Mouse (Mus musculus): ENCODE data around the gene Atp2a2. TPM values are rescaled to one million over a fixed set of nuclear protein-coding genes. Genes with fewer than 3 reads are reported as not detected.

Gene Atp2a2
- polyA plus RNA-seq, 1 experiment = 55.9 TPM

DNA sequence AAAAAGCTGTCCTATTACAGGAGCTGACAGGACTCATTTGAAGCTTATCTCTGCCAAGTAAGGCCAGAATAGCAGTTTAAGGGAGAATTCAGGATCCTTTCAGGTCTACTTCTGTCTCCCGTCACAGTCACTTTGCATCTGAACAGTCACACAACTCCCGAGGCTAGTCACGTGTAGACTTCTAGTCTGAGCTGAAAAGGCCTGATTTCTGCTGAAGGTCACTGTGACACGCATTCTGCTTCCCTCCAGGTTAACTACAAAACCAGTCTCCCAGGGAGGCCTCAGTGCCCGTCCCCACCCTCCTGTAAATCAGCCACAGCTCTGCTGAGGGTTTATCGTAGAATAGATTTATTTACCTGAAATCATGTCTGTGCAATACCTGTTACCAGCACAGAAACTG is 48.8 kb downstream of the Atp2a2 start:
- Histone ChIP-seq H3K36me3 (ENCODE audit: control insufficient read depth, insufficient read depth, low read length) (peaks cover 6% of the 10 kb centered on the region), H3K4me3 (ENCODE audit: control insufficient read depth, low read depth, low read length) (no peak overlapping the region), H3K27me3 (ENCODE audit: control insufficient read depth, insufficient read depth, low read length) (no peaks in the 10 kb centered on the region), H3K4me1 (ENCODE audit: control insufficient read depth, insufficient read depth, low read length) (no peaks in the 10 kb centered on the region), H3K27ac (ENCODE audit: control insufficient read depth, insufficient read depth, low read depth, low read length) (no peak overlapping the region)
- TF ChIP-seq POLR2A (IDR thresholded peaks at IDR 0.05; ENCODE audit: control insufficient read depth, low read depth, low read length) (no peak), CTCF (IDR thresholded peaks at IDR 0.05; ENCODE audit: control insufficient read depth, insufficient read depth, insufficient replicate concordance, low read depth, low read length) (no peak)

DNA sequence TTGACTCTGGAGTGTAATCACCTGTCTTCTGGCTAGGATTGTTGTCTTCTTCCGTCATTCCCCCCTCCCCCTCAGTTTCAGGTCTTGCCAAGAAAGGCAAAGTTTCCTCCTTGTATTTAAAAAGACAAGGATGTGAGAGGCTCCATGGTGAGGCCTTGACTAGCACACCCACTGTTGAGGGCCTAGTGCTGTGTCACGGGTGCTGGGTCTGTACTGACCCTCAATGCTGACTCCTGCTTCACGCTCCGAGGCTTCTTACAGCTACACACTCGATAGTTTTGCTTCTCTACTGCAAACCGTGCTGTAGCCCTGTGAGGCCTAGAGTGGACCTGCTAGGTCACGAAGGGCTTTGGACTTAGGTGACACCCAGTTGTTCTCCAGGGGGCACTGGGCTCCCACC is 49.8 kb downstream of the Atp2a2 start:
- Histone ChIP-seq H3K27me3 (ENCODE audit: control insufficient read depth, insufficient read depth, low read length) (no peaks in the 10 kb centered on the region), H3K36me3 (ENCODE audit: control insufficient read depth, insufficient read depth, low read length) (peaks cover 6% of the 10 kb centered on the region), H3K27ac (ENCODE audit: control insufficient read depth, insufficient read depth, low read depth, low read length) (no peak overlapping the region)

DNA sequence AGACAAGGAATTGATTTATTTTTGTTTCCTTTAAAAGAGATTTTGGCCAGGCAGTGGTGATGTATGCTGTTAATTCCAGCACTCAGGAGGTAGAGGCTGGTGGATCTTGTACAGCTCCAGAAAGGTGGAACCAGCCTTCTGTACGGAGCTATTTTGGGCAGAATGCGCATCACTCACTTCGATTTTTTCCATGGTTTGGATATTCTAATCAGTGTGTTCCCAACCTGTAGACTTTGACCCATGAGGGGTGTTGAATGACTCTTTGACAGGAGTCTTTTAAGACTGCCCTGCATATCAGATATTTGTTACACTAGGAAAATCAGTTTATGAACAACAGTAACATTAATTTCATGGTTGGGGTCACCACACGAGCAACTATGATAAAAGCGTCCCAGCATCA is 50.7 kb downstream of the Atp2a2 start:
- Histone ChIP-seq H3K4me3 (ENCODE audit: control insufficient read depth, low read depth, low read length) (no peak overlapping the region), H3K4me1 (ENCODE audit: control insufficient read depth, insufficient read depth, low read length) (no peaks in the 10 kb centered on the region), H3K36me3 (ENCODE audit: control insufficient read depth, insufficient read depth, low read length) (peaks cover 5% of the 10 kb centered on the region), H3K27me3 (ENCODE audit: control insufficient read depth, insufficient read depth, low read length) (no peaks in the 10 kb centered on the region), H3K27ac (ENCODE audit: control insufficient read depth, insufficient read depth, low read depth, low read length) (no peak overlapping the region)
- TF ChIP-seq CTCF (IDR thresholded peaks at IDR 0.05; ENCODE audit: control insufficient read depth, insufficient read depth, insufficient replicate concordance, low read depth, low read length) (no peak), POLR2A (IDR thresholded peaks at IDR 0.05; ENCODE audit: control insufficient read depth, low read depth, low read length) (no peak)

More for the DNA sequence above, 49.8 kb downstream of the Atp2a2 start:
- Histone ChIP-seq H3K4me1 (ENCODE audit: control insufficient read depth, insufficient read depth, low read length) (no peaks in the 10 kb centered on the region), H3K4me3 (ENCODE audit: control insufficient read depth, low read depth, low read length) (no peak overlapping the region)
- no peak for TF ChIP-seq CTCF (IDR thresholded peaks at IDR 0.05; ENCODE audit: control insufficient read depth, insufficient read depth, insufficient replicate concordance, low read depth, low read length)
- TF ChIP-seq POLR2A (IDR thresholded peaks at IDR 0.05; ENCODE audit: control insufficient read depth, low read depth, low read length) = no peak

DNA sequence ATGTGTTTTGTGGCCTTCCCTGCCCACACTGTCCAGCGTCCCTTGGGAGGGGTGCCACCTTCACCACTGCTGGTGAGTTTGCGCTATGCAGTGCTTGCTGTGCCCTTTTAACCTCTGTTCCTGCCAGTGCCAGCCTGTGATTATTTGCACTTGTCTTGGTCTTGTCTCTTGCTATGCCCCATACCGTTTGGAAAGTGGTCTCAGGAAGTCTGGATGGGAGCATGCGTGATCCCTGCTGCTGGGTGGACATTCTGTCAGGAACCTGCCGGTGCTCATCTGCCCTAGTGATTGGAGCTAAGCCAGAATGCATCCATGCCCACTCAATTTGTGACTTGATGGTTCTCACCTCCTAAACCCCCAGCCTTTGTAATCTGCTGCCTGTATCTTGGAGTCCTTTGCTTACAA is 51.1 kb downstream of the Atp2a2 start:
- Histone ChIP-seq H3K27ac (ENCODE audit: control insufficient read depth, insufficient read depth, low read depth, low read length) (no peak overlapping the region), H3K36me3 (ENCODE audit: control insufficient read depth, insufficient read depth, low read length) (peaks cover 5% of the 10 kb centered on the region), H3K4me1 (ENCODE audit: control insufficient read depth, insufficient read depth, low read length) (no peaks in the 10 kb centered on the region), H3K27me3 (ENCODE audit: control insufficient read depth, insufficient read depth, low read length) (no peaks in the 10 kb centered on the region), H3K4me3 (ENCODE audit: control insufficient read depth, low read depth, low read length) (no peak overlapping the region)
- TF ChIP-seq POLR2A (IDR thresholded peaks at IDR 0.05; ENCODE audit: control insufficient read depth, low read depth, low read length) = no peak
- no peak for TF ChIP-seq CTCF (IDR thresholded peaks at IDR 0.05; ENCODE audit: control insufficient read depth, insufficient read depth, insufficient replicate concordance, low read depth, low read length)

DNA sequence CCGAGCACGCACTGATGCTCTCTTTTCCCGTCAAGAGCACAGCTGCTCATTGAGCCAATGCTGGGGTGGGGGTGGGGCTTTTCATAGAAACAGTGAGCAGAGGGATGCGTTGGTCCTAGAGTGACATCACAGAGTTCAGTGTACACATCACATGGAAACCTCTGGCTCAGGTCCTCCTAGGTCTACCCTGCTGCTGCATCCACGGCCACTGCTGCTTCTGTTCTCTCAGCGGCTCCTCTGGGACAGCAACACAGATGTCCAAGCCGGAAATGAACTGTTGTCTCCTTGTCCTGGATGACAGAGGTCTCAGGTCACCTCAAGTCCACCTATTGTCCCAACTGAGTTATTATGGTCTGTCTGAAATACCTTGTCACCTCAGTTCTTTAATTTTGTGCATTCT is 52.1 kb downstream of the Atp2a2 start:
- Histone ChIP-seq H3K27me3 (ENCODE audit: control insufficient read depth, insufficient read depth, low read length) (no peaks in the 10 kb centered on the region), H3K27ac (ENCODE audit: control insufficient read depth, insufficient read depth, low read depth, low read length) (no peak overlapping the region), H3K36me3 (ENCODE audit: control insufficient read depth, insufficient read depth, low read length) (peaks cover 2% of the 10 kb centered on the region; the same call in 1 of the 2 replicates), H3K4me3 (ENCODE audit: control insufficient read depth, low read depth, low read length) (no peak overlapping the region), H3K4me1 (ENCODE audit: control insufficient read depth, insufficient read depth, low read length) (no peaks in the 10 kb centered on the region)
- TF ChIP-seq CTCF (IDR thresholded peaks at IDR 0.05; ENCODE audit: control insufficient read depth, insufficient read depth, insufficient replicate concordance, low read depth, low read length) (no peak), POLR2A (IDR thresholded peaks at IDR 0.05; ENCODE audit: control insufficient read depth, low read depth, low read length) (no peak)

DNA sequence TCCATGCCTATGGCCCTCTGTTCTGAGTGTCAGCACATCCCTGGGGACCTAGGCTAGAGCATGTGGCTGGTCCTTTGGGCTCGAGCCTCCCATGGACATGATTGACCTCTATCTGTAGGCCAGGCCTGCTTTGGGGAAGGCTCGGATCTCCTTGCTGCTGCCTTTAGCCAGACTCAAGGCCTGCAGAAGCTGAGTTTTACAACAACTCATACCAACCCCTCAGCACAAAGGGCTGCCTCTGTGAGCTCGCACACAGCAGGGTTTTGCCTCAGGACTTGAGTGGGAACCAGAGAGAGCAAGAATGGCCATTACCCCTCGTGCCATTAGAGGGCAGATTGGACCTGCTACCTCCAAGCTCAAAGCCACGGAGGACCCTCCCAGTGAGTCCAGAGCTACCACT is 53.2 kb downstream of the Atp2a2 start:
- no peaks in the 10 kb centered on the region for H3K4me1 ChIP-seq (ENCODE audit: control insufficient read depth, insufficient read depth, low read length)
- no peaks in the 10 kb centered on the region for H3K36me3 ChIP-seq (ENCODE audit: control insufficient read depth, insufficient read depth, low read length)
- no peak overlapping the region for H3K27ac ChIP-seq (ENCODE audit: control insufficient read depth, insufficient read depth, low read depth, low read length)
- H3K4me3 ChIP-seq (ENCODE audit: control insufficient read depth, low read depth, low read length) = no peak overlapping the region
- TF ChIP-seq CTCF (IDR thresholded peaks at IDR 0.05; ENCODE audit: control insufficient read depth, insufficient read depth, insufficient replicate concordance, low read depth, low read length) (no peak), POLR2A (IDR thresholded peaks at IDR 0.05; ENCODE audit: control insufficient read depth, low read depth, low read length) (no peak)
- no peaks in the 10 kb centered on the region for H3K27me3 ChIP-seq (ENCODE audit: control insufficient read depth, insufficient read depth, low read length)

DNA sequence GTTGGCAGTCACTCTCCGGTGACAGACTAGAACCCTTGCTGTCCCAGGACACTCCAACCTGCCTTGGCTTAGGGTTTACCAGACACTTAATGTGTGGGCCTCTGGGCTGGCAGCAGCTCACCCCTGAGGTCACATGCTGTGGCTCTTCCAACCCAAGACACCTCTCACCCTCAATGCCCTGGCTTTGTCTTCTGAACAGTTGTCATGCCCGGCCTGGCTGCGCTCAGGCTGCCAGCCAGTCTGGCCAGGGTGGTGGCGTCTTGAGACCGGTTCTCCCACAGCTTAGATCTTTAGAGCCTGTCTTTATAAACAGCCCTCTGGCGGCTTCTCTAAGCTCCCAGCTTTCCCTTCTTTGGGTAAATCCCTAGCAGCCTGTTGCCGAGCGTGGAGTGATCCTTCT is 54.2 kb downstream of the Atp2a2 start:
- Histone ChIP-seq H3K27ac (ENCODE audit: control insufficient read depth, insufficient read depth, low read depth, low read length) (no peak overlapping the region), H3K4me3 (ENCODE audit: control insufficient read depth, low read depth, low read length) (no peak overlapping the region), H3K27me3 (ENCODE audit: control insufficient read depth, insufficient read depth, low read length) (no peaks in the 10 kb centered on the region), H3K4me1 (ENCODE audit: control insufficient read depth, insufficient read depth, low read length) (no peaks in the 10 kb centered on the region), H3K36me3 (ENCODE audit: control insufficient read depth, insufficient read depth, low read length) (no peaks in the 10 kb centered on the region)
- TF ChIP-seq CTCF (IDR thresholded peaks at IDR 0.05; ENCODE audit: control insufficient read depth, insufficient read depth, insufficient replicate concordance, low read depth, low read length) (no peak), POLR2A (IDR thresholded peaks at IDR 0.05; ENCODE audit: control insufficient read depth, low read depth, low read length) (no peak)

DNA sequence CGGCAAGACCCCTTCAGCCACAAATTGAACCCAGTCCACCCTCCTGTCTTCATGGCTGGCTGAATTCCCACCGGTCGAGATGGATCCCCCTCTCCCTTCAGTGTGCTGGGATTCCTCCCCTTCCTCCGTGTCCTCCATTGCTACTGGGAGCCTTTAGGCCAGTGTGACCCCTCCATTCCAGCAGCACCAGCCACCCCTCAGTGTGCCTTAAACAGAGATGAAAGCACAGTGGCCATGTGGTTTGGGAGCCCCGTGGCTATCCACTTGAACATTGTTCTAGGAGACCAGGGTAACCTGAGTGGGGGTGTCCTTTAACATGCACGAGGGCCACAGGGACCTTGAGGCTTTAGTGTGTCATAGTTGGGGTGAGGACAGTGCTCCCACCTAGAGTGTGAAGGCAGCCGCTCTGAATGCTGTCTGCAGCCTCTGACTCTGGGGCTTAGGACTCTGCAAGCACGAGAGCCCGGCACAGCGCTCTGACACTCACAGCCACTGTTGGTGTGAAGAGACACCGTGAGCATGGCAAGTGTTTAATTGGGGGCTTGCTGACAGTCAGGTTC is 56.9 kb downstream of the Atp2a2 start:
- no peaks in the 10 kb centered on the region for H3K36me3 ChIP-seq (ENCODE audit: control insufficient read depth, insufficient read depth, low read length)
- no peaks in the 10 kb centered on the region for H3K4me1 ChIP-seq (ENCODE audit: control insufficient read depth, insufficient read depth, low read length)
- no peak overlapping the region for H3K4me3 ChIP-seq (ENCODE audit: control insufficient read depth, low read depth, low read length)
- no peaks in the 10 kb centered on the region for H3K27me3 ChIP-seq (ENCODE audit: control insufficient read depth, insufficient read depth, low read length)
- no peak overlapping the region for H3K27ac ChIP-seq (ENCODE audit: control insufficient read depth, insufficient read depth, low read depth, low read length)
- TF ChIP-seq CTCF (IDR thresholded peaks at IDR 0.05; ENCODE audit: control insufficient read depth, insufficient read depth, insufficient replicate concordance, low read depth, low read length) (no peak), POLR2A (IDR thresholded peaks at IDR 0.05; ENCODE audit: control insufficient read depth, low read depth, low read length) (no peak)
